Mouse (Mus musculus) layer of hippocampus, postnatal 10 days (tissue): ENCODE data around the gene Prrx2. TPM values are rescaled to one million over a fixed set of nuclear protein-coding genes. Genes with fewer than 3 reads are reported as not detected.
"Not testable (repeated sequence)": the region's sequence is repeated elsewhere in the genome, so short reads cannot be mapped to it uniquely, and the experiment has no call there.

Source experiments
- DNase-seq, 2 experiments: peaks; one replicate each; pipeline ENCODE4 v3.0.0; 2021; ENCODE audit warnings: low spot score in 2 of 2
- total RNA-seq, 2 experiments: library from RNA; stranded (reverse); gene quantifications; 2 replicates each; pipeline ENCODE4 v1.2.3; 2021

Gene Prrx2
- total RNA-seq, 2 experiments from 2014 or later = 2.5 to 3.9 TPM

DNA sequence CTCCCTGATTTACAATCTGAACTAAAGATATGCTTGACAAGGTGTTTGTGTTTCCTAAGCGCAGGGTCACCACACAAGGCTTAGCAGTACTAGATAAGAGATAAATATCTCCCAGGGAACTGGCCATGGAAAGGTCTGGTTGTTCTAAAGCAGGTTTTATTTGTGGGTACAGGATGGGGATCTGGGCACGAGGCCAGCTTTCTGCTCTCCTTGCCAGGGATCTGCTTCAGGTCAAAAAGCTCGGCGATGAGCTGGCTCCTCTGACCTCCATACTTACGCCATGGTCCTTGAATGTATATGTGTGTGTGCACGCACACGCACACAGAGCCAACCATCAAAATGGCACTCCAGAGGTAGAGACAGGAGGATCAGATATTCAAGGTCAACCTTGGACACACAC lies 70.2 kb downstream of the Prrx2 start:
- no peak for DNase-seq

GRCm38 (mm10) chr2:30905906-30906305 lies 71.1 kb downstream of the Prrx2 start:
- DNase-seq = no peak

DNA sequence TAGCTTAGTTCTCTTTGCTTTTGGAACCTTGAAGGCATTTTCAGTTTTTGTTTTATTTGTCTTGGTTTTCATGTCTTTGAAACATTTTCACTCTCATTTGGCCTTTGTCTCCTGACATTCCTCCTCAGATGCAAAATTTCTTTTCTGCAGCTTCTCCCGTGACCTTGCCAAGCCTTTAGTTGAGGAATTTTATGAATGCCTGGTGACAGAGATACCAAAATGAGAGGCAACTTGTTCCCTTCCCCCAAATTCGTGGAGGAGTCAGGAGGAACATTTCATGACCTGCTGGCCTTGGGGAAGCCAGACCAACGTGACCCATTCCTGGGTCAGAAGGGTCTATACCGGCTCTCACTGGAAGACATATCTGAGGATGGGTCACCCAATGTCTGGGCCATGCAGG lies 71.9 kb downstream of the Prrx2 start:
- no peak for DNase-seq

GRCm38 (mm10) chr2:30912291-30912773 lies 77.6 kb downstream of the Prrx2 start:
- DNase-seq = no peak

GRCm38 (mm10) chr2:30913022-30913421 lies 78.2 kb downstream of the Prrx2 start:
- no peak for DNase-seq

GRCm38 (mm10) chr2:30914836-30915235 lies 80.1 kb downstream of the Prrx2 start:
- DNase-seq = no peak

DNA sequence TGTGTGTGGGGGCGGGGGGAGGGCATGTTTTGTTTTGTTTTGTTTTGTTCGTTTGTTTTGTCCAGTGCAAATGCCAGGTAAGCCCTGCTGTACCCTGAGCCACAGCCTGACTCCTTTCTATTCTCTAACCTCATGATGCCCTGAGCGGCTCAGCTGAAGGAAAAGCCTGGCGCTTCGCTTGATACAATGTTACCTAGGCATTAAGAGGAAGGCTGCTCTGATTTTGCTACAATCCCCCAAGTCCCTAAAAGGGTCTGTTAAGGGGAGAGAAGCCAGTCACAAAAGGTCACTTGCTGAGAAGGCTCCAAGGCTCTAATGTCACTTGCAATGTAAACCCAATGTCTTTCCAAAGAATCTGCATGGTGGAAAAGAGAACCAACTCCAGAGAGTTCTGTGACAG lies 80.6 kb downstream of the Prrx2 start:
- DNase-seq = no peak

DNA sequence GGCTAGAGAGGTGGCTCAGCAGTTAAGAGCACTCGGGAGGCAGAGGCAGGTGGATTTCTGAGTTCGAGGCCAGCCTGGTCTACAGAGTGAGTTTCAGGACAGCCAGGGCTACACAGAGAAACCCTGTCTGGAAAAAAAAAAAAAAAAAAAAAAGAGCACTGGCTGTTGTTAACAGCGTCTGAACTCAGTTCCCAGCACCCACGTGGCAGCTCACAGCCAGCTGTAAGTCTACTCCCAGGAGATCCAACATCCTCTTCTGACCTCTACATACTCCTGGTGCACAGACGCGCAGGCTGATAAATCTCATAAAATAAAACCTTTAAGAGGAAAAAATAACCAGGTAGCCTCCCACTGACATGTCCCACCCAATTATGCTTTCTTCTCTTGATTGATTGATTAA lies 81.2 kb downstream of the Prrx2 start:
- not testable (repeated sequence) for DNase-seq

DNA sequence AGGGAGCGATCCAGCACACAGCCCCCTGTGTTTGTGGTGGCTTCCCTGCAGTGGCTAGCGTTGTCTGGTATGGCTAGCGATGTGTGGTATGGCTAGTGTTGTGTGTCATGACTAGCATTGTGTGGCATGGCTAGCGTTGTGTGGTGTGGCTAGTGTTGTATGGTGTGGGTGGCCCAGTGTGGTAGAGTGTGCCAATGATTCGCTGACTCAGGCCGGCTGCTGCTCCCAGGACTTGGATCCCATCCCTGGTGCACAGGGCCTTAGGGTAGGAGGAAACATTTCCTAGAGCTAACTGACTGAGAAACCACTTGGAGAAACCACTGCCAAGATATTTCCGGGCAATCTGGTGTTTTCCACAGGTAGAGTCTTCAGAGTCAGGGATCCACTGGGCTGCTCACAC lies 82.9 kb downstream of the Prrx2 start:
- DNase-seq = no peak

GRCm38 (mm10) chr2:30918126-30918525 lies 83.4 kb downstream of the Prrx2 start:
- DNase-seq = no peak

GRCm38 (mm10) chr2:30918780-30919329 lies 84.1 kb downstream of the Prrx2 start:
- no peak for DNase-seq

- no peak for DNase-seq
Measured at GRCm38 (mm10) chr2:30920216-30920615, 85.4 kb downstream of the Prrx2 start.

- no peak for DNase-seq
Measured at GRCm38 (mm10) chr2:30923099-30923498, 88.3 kb downstream of the Prrx2 start.

DNA sequence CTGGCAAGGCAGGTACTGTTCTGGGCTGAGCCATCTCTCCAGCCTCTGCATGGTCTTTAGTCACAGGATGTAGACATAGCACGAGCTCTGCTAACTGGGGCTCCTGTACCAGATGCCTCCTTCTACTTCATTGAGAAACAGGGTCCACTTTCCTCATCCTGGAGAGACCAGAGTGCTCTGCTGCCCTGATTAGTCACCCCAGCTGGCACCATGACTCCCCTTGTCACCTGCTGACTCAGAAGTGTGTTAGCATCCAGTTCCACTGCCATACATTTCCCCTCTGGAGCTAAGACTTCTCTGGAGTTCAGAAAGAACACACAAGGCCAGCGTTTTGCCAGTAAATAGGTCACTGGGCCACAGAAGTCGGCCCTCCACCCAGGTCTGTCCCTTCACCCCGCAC lies 90.4 kb downstream of the Prrx2 start:
- no peak for DNase-seq

DNA sequence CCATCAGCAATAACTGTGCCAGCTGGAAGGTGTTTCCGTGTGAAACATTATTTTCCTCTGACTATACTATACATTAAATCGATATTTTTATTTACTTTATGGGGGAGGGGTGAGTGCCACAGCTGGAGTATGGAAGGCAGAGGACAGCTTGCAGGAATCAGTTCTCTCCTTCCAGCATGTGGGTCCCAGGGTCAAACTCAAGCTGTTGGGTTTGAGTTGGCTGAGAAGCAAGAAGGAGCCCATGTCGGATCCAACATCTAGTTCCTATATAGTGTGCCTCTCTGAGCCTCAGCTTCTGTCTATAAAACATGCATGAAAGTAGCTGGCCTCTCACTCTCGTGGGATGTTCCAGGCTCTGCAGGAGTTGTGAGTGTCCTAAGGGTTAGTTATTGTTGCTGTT lies 91.6 kb downstream of the Prrx2 start:
- no peak for DNase-seq

DNA sequence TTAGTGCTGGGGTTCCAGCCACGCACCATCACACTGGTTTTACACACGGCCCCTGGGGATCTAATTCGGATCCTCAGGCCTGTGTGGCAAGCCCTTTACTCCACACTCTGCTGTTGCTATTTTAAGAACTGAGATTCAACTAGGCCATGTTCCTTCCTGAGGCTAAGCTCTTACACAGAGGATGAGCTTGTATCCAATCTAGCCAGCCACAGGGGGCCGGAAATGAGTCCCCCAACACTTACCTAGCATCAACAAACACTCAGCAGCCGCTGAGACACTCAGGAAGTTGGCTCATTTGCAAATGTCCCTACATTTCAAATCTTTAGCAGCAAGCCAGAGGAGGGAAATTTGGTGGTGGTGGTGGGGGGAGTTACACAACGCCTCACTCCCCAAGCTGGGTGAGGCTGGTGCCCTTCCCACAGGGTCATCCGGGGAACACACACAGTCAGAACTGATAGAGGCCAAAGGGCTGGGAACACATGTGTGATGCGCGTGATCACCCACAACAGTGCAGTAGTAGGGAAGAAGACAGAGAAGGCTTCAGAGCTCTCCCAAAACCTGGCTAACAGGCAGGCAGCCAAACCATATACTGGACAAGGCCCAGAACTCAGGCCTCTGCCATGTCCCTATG lies 92.5 kb downstream of the Prrx2 start:
- DNase-seq = no peak

DNA sequence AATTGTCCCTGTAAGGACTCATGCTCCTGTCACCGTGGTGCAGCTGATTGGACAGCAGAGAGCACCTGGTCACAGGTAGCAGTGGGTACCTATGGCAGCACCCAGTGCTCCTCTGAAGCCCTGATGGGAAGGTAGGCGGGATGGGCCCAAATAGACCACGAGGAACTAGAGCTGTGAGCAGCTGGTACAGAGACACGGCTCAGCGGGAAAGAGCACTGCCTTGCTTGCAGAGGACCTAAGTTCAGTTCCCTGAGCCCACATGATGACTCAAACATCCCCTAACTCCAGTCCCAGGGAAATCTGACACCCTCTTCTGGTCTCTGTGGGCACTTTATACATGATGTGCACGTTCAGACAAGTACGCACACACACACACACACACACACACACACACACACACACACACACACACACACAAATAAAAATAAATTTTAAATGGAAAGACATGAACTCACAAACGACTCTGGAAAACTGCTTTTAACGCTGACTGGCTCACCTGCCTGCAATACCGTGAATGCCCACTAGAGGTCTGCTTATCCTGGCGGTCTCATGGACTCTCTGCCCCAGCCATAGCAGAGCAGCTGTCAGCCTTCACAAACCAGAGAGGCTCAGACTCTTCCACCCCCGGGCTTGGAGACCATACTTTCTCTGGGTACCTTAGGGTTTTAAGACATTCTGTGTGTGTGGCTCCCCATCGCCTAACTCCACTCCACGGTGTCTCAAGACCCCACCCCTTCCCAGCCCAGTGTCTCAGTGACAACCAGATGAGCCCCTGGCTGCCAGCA lies 93.3 kb downstream of the Prrx2 start:
- peak; percentile 89 for DNase-seq

DNA sequence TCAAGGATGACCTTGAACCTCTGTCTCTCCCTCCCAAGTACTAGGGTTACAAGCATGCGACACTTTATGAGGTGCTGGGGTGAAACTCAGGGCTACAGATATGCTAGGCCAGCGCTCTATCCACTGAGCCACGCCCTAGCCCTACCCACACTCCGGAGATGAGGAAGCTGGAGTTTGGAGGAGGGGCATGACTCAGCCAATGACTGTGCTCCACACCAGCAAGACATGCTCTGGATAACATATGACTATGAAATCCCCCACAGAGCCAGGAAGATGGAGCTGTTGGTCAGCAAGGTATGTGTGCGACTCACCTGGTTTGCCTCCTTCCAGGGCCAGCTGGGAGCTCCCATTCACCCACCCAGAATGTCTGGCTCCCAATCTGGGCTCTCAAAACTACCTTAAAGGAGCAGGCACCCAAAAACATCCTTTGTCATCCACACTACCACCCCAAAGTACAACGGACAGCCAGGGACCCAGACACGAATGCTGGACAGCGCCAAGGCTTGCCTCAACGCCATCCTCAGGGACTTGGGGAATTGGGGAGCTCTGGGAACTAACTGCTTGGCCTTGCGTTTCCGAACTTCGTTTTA lies 94.2 kb downstream of the Prrx2 start:
- DNase-seq = no peak

GRCm38 (mm10) chr2:30929483-30930045 lies 94.8 kb downstream of the Prrx2 start, which contains the start of gene Ptges:
Gene Ptges, minus strand, starts transcription at chr2:30929863.
- peak; percentile 71 to 80 for DNase-seq

DNA sequence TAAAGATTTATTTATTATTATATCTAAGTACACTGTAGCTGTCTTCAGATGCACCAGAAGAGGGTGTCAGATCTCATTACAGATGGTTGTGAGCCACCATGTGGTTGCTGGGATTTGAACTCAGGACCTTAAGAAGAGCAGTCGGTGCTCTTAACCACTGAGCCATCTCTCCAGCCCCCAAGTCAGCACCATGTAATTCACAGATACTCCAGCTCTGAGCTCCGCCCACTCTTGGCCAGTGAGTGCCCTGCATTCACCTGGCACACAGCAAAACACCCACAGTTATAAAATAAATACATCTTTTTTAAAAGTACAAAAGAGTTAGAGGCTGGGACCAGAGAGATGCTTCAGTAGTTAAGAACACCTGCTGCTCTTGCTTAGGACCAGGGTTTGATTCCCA lies 96.1 kb downstream of the Prrx2 start:
- not testable (repeated sequence) for DNase-seq
